Mouse (Mus musculus) liver, adult 2 months (tissue): ENCODE measurements around the gene Lmod1. TPM values are rescaled to one million over a fixed set of nuclear protein-coding genes. Genes with fewer than 3 reads are reported as not detected.

Experiments used
- DNase-seq: peaks from one replicate; pipeline ENCODE4 v3.0.0-alpha.2; 2011; ENCODE audit warnings: low read depth, low spot score; ENCODE audit errors: extremely low read depth
- H3K27ac ChIP-seq: fragments of 200-500 bp; replicated peaks from 2 replicates; pipeline ENCODE4 v1.5.1; 2012; ENCODE audit warnings: low read depth, mild to moderate bottlenecking, control low read depth, inconsistent platforms, low read length; ENCODE audit not compliant: insufficient read depth
- H3K27me3 ChIP-seq: fragments of 200-500 bp; 2 replicates; pipeline ENCODE4 v1.6.1; 2012; ENCODE audit warnings: mild to moderate bottlenecking, moderate library complexity, low read length, inconsistent platforms; ENCODE audit not compliant: control insufficient read depth, insufficient read depth
- H3K36me3 ChIP-seq: fragments of 200-500 bp; 2 replicates; pipeline ENCODE4 v1.6.1; 2012; ENCODE audit warnings: low read length, inconsistent platforms; ENCODE audit not compliant: control insufficient read depth, insufficient read depth
- H3K4me1 ChIP-seq: fragments of 200-500 bp; 2 replicates; pipeline ENCODE4 v1.6.1; 2011; ENCODE audit warnings: low read length; ENCODE audit not compliant: control insufficient read depth, insufficient read depth
- H3K4me3 ChIP-seq: fragments of 200-500 bp; 2 replicates; pipeline ENCODE4 v1.5.1; 2011; ENCODE audit warnings: low read depth, mild to moderate bottlenecking, control low read depth, low read length, moderate library complexity; ENCODE audit not compliant: insufficient read depth
- H3K79me2 ChIP-seq: fragments of 200-500 bp; 2 replicates; pipeline ENCODE4 v1.6.1; 2012; ENCODE audit warnings: inconsistent platforms, mild to moderate bottlenecking, low read length, moderate library complexity; ENCODE audit not compliant: control insufficient read depth, insufficient read depth
- H3K9ac ChIP-seq: fragments of 200-500 bp; 2 replicates; pipeline ENCODE4 v1.6.1; 2012; ENCODE audit warnings: low read depth, mild to moderate bottlenecking, control low read depth, inconsistent platforms, low read length
- CTCF ChIP-seq: fragments of 200-500 bp; IDR thresholded peaks from 2 replicates; pipeline ENCODE4 v1.5.1; 2011; ENCODE audit warnings: low read depth, low read length, control low read depth
- POLR2A ChIP-seq: fragments of 200-500 bp; IDR thresholded peaks from 2 replicates; pipeline ENCODE4 v1.6.1; 2011; ENCODE audit warnings: low read length, control low read depth; ENCODE audit not compliant: insufficient read depth; ENCODE audit errors: extremely low read depth
- WGBS: fragments of 180-500 bp; shearing (Covaris S2); methylation state at CpG from one replicate; pipeline ENCODE4 v1.1.7; 2018; 5-methylcytosine and 5-hydroxymethylcytosine counted together
- polyA plus RNA-seq: library from polyadenylated mRNA; depleted of rRNA; stranded (reverse); fragments of >200 nt; gene quantifications from 2 replicates; pipeline ENCODE4 v1.2.3, GENCODE M21; 2012
- total RNA-seq: library from RNA; depleted of rRNA; stranded (reverse); fragments of >200 nt; gene quantifications from 2 replicates; pipeline ENCODE4 v1.2.3, GENCODE M21; 2014

Gene Lmod1
- total and polyA plus RNA-seq, 2 experiments: 0.09 to 0.17 TPM

GRCm38 (mm10) chr1:135283826-135284291, 40.7 kb upstream of the Lmod1 start, which contains the start of gene Rnpep:
Rnpep (minus strand) TSS chr1:135284084.
- WGBS: under 1% methylated on average over 39 of the region's 39 CpGs
- Histone ChIP-seq H3K4me1 (peaks cover 12% of the 10 kb centered on the region), H3K79me2 (no peaks in the 10 kb centered on the region), H3K27ac (peak within 1 kb of the TSS; percentile 88), H3K9ac (peak within 1 kb of the TSS; percentile 94), H3K27me3 (no peaks in the 10 kb centered on the region), H3K36me3 (peaks cover 6% of the 10 kb centered on the region; the same call in 1 of the 2 replicates), H3K4me3 (peak within 1 kb of the TSS; percentile 84)
- TF ChIP-seq POLR2A (peak; percentile 83), CTCF (no peak)
- DNase-seq: peak; percentile 45

DNA sequence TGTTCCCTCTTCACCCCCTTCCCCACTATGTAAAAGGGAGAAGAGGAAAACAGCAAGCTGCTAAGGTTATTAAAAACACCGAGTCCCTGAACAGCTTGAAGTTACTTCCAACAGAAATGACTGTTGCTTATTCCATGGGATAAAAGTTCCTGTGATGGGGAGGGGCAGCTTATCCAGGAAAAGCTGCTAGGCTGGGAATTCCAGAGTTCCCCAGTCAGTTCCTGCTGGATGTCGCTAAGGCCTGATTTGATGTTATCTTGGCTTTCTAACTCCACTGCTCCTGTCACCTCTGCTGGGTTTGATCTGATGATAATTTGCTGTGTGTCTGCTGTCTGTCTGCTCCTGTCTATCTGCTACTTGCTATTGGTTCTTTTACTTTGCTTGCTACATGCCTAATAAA, 38.3 kb upstream of the Lmod1 start:
- DNase-seq: no peak
- H3K27me3 ChIP-seq: no peaks in the 10 kb centered on the region
- H3K79me2 ChIP-seq: no peaks in the 10 kb centered on the region
- H3K4me1 ChIP-seq: peaks cover 7% of the 10 kb centered on the region
- no peak for TF ChIP-seq CTCF
- no peak for TF ChIP-seq POLR2A
- no peak overlapping the region for H3K27ac ChIP-seq
- H3K4me3 ChIP-seq: no peak overlapping the region
- 85% methylated on average over 2 of the region's 2 CpGs for WGBS
- no peaks in the 10 kb centered on the region for H3K36me3 ChIP-seq
- no peak overlapping the region for H3K9ac ChIP-seq

DNA sequence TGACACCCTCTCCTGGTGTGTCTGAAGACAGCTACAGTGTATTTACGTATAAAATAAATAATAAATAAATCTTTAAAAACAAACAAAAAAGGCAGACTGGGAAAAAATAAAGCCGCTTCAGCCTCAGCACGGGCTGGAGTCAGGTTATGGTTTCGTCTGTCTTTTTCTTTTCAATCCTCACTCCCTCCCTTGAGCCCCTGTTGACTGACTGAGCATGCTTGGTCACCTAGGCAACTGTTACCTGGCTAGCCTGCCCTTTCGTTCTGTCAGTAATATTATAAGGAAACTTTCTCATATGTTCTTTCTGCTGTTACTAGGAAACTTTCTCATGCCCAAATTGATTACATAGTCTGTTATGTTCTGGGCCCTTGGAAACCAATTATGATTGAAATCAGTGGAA, 33.7 kb upstream of the Lmod1 start:
- Histone ChIP-seq H3K79me2 (no peaks in the 10 kb centered on the region), H3K27me3 (no peaks in the 10 kb centered on the region), H3K4me1 (no peaks in the 10 kb centered on the region), H3K36me3 (peaks cover 6% of the 10 kb centered on the region), H3K4me3 (no peak overlapping the region), H3K9ac (no peak overlapping the region), H3K27ac (no peak overlapping the region)
- 94% methylated on average over 5 of the region's 5 CpGs for WGBS
- no peak for DNase-seq
- TF ChIP-seq CTCF: no peak
- no peak for TF ChIP-seq POLR2A

DNA sequence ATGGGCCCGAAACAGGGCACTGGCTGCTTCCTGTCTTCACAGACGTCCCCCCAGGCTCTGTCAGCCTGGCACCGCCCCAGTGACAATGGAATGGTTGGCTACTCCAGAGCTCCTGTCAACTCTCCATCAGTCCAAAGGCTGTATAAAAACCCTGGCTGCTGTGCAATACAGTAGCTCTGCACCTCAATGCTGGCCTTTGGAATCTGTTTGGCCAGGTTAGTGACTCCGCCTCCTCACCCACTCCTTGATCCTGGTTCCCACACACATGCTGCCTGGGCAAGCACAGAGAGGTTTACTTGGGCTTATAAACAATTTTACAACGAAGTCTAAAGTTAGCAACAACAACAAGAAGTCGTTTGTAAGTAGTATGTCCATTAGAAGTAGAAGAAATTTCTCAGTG, 13.3 kb upstream of the Lmod1 start:
- Histone ChIP-seq H3K9ac (no peak overlapping the region), H3K4me1 (peaks cover 9% of the 10 kb centered on the region), H3K79me2 (peaks cover 21% of the 10 kb centered on the region; the same call in 1 of the 2 replicates), H3K4me3 (no peak overlapping the region), H3K27me3 (no peaks in the 10 kb centered on the region), H3K27ac (peak overlapping the region; percentile 6; the same call in 1 of the 2 replicates), H3K36me3 (peaks cover 22% of the 10 kb centered on the region)
- 24% methylated on average over 6 of the region's 6 CpGs for WGBS
- peak; percentile 96 for DNase-seq
- TF ChIP-seq CTCF (no peak), POLR2A (no peak)

DNA sequence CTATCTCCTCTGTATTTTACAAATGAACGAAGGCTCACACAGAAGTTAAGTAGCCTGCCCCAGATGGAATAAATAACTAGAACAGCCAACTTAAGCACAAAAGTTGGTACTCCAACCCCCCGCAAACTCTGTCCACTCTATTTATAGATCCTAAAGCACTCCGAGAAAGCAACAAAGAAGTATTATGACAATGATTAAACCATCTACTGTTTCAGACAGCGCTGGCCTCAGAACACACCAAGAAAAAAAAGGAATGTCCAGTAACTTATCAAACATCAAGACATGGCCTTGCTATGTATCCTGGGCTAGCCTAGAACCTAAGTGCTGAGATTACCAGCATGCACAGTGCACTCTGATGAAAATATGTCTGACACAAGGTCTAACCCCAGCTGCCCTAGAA, 12.4 kb upstream of the Lmod1 start:
- H3K9ac ChIP-seq: no peak overlapping the region
- 55% methylated on average over 4 of the region's 4 CpGs for WGBS
- H3K36me3 ChIP-seq: peaks cover 16% of the 10 kb centered on the region
- H3K79me2 ChIP-seq: peaks cover 21% of the 10 kb centered on the region; the same call in 1 of the 2 replicates
- no peak for TF ChIP-seq POLR2A
- TF ChIP-seq CTCF: no peak
- H3K27ac ChIP-seq: peak overlapping the region; percentile 44; the same call in 1 of the 2 replicates
- no peaks in the 10 kb centered on the region for H3K27me3 ChIP-seq
- H3K4me3 ChIP-seq: no peak overlapping the region
- DNase-seq: peak; percentile 7
- H3K4me1 ChIP-seq: peaks cover 9% of the 10 kb centered on the region

GRCm38 (mm10) chr1:135313284-135314031, 11.1 kb upstream of the Lmod1 start, which contains the start of gene Timm17a:
Timm17a (minus strand) TSS chr1:135313778.
- peaks cover 17% of the 10 kb centered on the region; the same call in 1 of the 2 replicates for H3K79me2 ChIP-seq
- under 1% methylated on average over 51 of the region's 51 CpGs for WGBS
- peaks cover 9% of the 10 kb centered on the region for H3K4me1 ChIP-seq
- H3K9ac ChIP-seq: peak within 1 kb of the TSS; percentile 93
- TF ChIP-seq POLR2A (peak; percentile 72; the same call in 1 of the 2 replicates), CTCF (no peak)
- peak within 1 kb of the TSS; percentile 91 for H3K27ac ChIP-seq
- no peaks in the 10 kb centered on the region for H3K27me3 ChIP-seq
- peaks cover 8% of the 10 kb centered on the region; the same call in 1 of the 2 replicates for H3K36me3 ChIP-seq
- peak; percentile 92 for DNase-seq
- peak within 1 kb of the TSS; percentile 86 for H3K4me3 ChIP-seq
